ENCODE assay signal across 18 mouse cellular contexts in genomic region chr13:44921095-44921494, GRCm38 (mm10).
DNase-seq lines count a peak whose midpoint lies in the region; ATAC-seq and TF ChIP-seq lines count a peak whose summit lies in the region.
"Had no signal": no experiment of that assay in that cellular context is flagged by ENCODE, and none has a peak within 500 bp of the region (broad histone marks: within the 10 kb centered on the region; RNA-seq: fewer than 3 reads in every experiment).

No protein-coding gene starts in this region.

- ATAC-seq in forebrain, embryonic 14.5 days = no peak
- no peak for ATAC-seq in forebrain, embryonic 12.5 days (ENCODE audit: low FRiP score)
- no peak for ATAC-seq in lung, postnatal 0 days
- ATAC-seq in neutrophil, adult 5-6 weeks (ENCODE audit: extremely low read depth, insufficient number of reproducible peaks, low FRiP score, poor library complexity, severe bottlenecking) = 0 out of 2 replicates have a peak, but pooled peaks have one; percentile 13
- ATAC-seq: intestine, embryonic 15.5 days had no signal

- no peak for TF ChIP-seq POLR2A in lung, adult 2 months (IDR thresholded peaks at IDR 0.05; ENCODE audit: borderline replicate concordance, extremely low read depth, low read depth, low read length)

- H3K9me3 ChIP-seq in forebrain, embryonic 14.5 days (replicated peaks; ENCODE audit: control insufficient read depth, low read length) = no peaks in the 10 kb centered on the region
- H3K9me3 ChIP-seq in forebrain, embryonic 12.5 days = no peaks in the 10 kb centered on the region
- H3K9me3 ChIP-seq in lung, postnatal 0 days (ENCODE audit: low read length) = no peaks in the 10 kb centered on the region
- H3K9me3 ChIP-seq: embryonic facial prominence, embryonic 13.5 days; heart, embryonic 13.5 days; intestine, embryonic 15.5 days; megakaryocyte, embryonic 14.5 days; neural tube, embryonic 12.5 days had no signal

- no peak overlapping the region for H3K9ac ChIP-seq in forebrain, embryonic 14.5 days (ENCODE audit: low read length)
- H3K9ac ChIP-seq in forebrain, embryonic 12.5 days = no peak overlapping the region
- no peak overlapping the region for H3K9ac ChIP-seq in lung, postnatal 0 days (replicated peaks; ENCODE audit: low read depth)
- H3K9ac ChIP-seq: embryonic facial prominence, embryonic 13.5 days; heart, embryonic 13.5 days; intestine, embryonic 15.5 days; neural tube, embryonic 12.5 days had no signal

- no peaks in the 10 kb centered on the region for H3K27me3 ChIP-seq in forebrain, embryonic 14.5 days (replicated peaks; ENCODE audit: control insufficient read depth, insufficient read depth, low read length)
- no peaks in the 10 kb centered on the region for H3K27me3 ChIP-seq in forebrain, embryonic 12.5 days
- no peaks in the 10 kb centered on the region for H3K27me3 ChIP-seq in lung, postnatal 0 days (replicated peaks; ENCODE audit: insufficient read depth, low read length)
- H3K27me3 ChIP-seq: embryonic facial prominence, embryonic 13.5 days; heart, embryonic 13.5 days; intestine, embryonic 15.5 days; megakaryocyte, embryonic 14.5 days; neural tube, embryonic 12.5 days had no signal

- TF ChIP-seq CTCF in lung, postnatal 0 days (IDR thresholded peaks at IDR 0.05) = no peak
- no peak for TF ChIP-seq CTCF in lung, adult 2 months (IDR thresholded peaks at IDR 0.05; ENCODE audit: insufficient read depth, low read length)
- TF ChIP-seq CTCF in layer of hippocampus, adult 2 months (conservative IDR thresholded peaks at IDR 0.05) = no peak

- DNase-seq in forebrain, embryonic 14.5 days (ENCODE audit: low spot score) = peak; percentile 45
- peak; percentile 15 for DNase-seq in lung, postnatal 0 days (ENCODE audit: low spot score)
- DNase-seq in lung, adult 2 months = no peak
- peak; percentile 39 to 56 for DNase-seq in layer of hippocampus, adult 2 months (ENCODE audit: low spot score in 2 of 2)
- no peak for DNase-seq in left cerebral cortex, postnatal 36 days (ENCODE audit: low spot score in 2 of 2)
- DNase-seq in cerebellum, adult 9-11 months = no peak
- DNase-seq: adrenal gland, postnatal 36 days; cerebellum, adult 11 months; lung, adult 18-20 months; retina, postnatal 1 day; thymus, postnatal 25 days had no signal

- intact Hi-C loops in left cerebral cortex, postnatal 36 days (cut with DNase I) = no loop called here

- H3K4me2 ChIP-seq in forebrain, embryonic 14.5 days (ENCODE audit: low read length) = no peak overlapping the region
- no peak overlapping the region for H3K4me2 ChIP-seq in forebrain, embryonic 12.5 days
- no peak overlapping the region for H3K4me2 ChIP-seq in lung, postnatal 0 days (replicated peaks; ENCODE audit: low read depth, low read length)
- H3K4me2 ChIP-seq: embryonic facial prominence, embryonic 13.5 days; heart, embryonic 13.5 days; intestine, embryonic 15.5 days; neural tube, embryonic 12.5 days had no signal

- WGBS in forebrain, embryonic 14.5 days = 56% methylated on average over 10 of the region's 10 CpGs
- WGBS in forebrain, embryonic 12.5 days = 76% methylated on average over 10 of the region's 10 CpGs
- 64% methylated on average over 10 of the region's 10 CpGs for WGBS in lung, postnatal 0 days
- 59% methylated on average over 10 of the region's 10 CpGs for WGBS in lung, adult 2 months

- no peak for TF ChIP-seq EP300 in lung, postnatal 0 days (IDR thresholded peaks at IDR 0.05)

- H3K4me1 ChIP-seq in forebrain, embryonic 14.5 days (ENCODE audit: control insufficient read depth, insufficient read depth, low read length) = no peaks in the 10 kb centered on the region
- H3K4me1 ChIP-seq in forebrain, embryonic 12.5 days = no peaks in the 10 kb centered on the region
- no peaks in the 10 kb centered on the region for H3K4me1 ChIP-seq in lung, postnatal 0 days (ENCODE audit: insufficient read depth, low read depth, low read length)
- no peaks in the 10 kb centered on the region for H3K4me1 ChIP-seq in lung, adult 2 months (ENCODE audit: control insufficient read depth, insufficient read depth, low read length)
- H3K4me1 ChIP-seq: embryonic facial prominence, embryonic 13.5 days; heart, embryonic 13.5 days; intestine, embryonic 15.5 days; neural tube, embryonic 12.5 days had no signal

- H3K27ac ChIP-seq in forebrain, embryonic 14.5 days (ENCODE audit: low read depth, low read length) = no peak overlapping the region
- no peak overlapping the region for H3K27ac ChIP-seq in forebrain, embryonic 12.5 days
- no peak overlapping the region for H3K27ac ChIP-seq in lung, postnatal 0 days (ENCODE audit: low read length)
- no peak overlapping the region for H3K27ac ChIP-seq in layer of hippocampus, adult 2 months
- H3K27ac ChIP-seq: embryonic facial prominence, embryonic 13.5 days; heart, embryonic 13.5 days; intestine, embryonic 15.5 days; neural tube, embryonic 12.5 days had no signal

- peaks cover 88% of the 10 kb centered on the region for H3K36me3 ChIP-seq in forebrain, embryonic 14.5 days (ENCODE audit: control insufficient read depth, insufficient read depth, low read length)
- H3K36me3 ChIP-seq in forebrain, embryonic 12.5 days (replicated peaks) = peaks cover 98% of the 10 kb centered on the region
- H3K36me3 ChIP-seq in lung, postnatal 0 days (ENCODE audit: insufficient read depth, low read length) = peaks cover 36% of the 10 kb centered on the region

- no peak overlapping the region for H3K4me3 ChIP-seq in forebrain, embryonic 14.5 days (ENCODE audit: low read depth, low read length)
- no peak overlapping the region for H3K4me3 ChIP-seq in forebrain, embryonic 12.5 days (replicated peaks)
- H3K4me3 ChIP-seq in lung, postnatal 0 days (ENCODE audit: low read depth, low read length) = no peak overlapping the region
- no peak overlapping the region for H3K4me3 ChIP-seq in lung, adult 2 months (replicated peaks; ENCODE audit: extremely low read depth, low read depth, low read length)
- no peak overlapping the region for H3K4me3 ChIP-seq in layer of hippocampus, adult 2 months
- H3K4me3 ChIP-seq: embryonic facial prominence, embryonic 13.5 days; heart, embryonic 13.5 days; intestine, embryonic 15.5 days; megakaryocyte, embryonic 14.5 days; neural tube, embryonic 12.5 days had no signal

Comparison
In these comparisons a context has a peak if more than half of its experiments do, and no peak if none do; other contexts are left out.
1. DNase-seq: peak in forebrain, embryonic 14.5 days (single experiment), lung, postnatal 0 days (single experiment) and layer of hippocampus, adult 2 months (2 of 2); none in lung, adult 2 months (single experiment), left cerebral cortex, postnatal 36 days (0 of 2) and cerebellum, adult 9-11 months (single experiment).